Mouse (Mus musculus): ENCODE data around the gene Celf2.

The Celf2 gene

GRCm38 (mm10) chr2:7080794-7081783, 428.3 kb downstream of the Celf2 start:
- peak; percentile 48 to 54 for DNase-seq

GRCm38 (mm10) chr2:7080086-7080485, 429.3 kb downstream of the Celf2 start:
- no peak for DNase-seq

- no peak for DNase-seq
These were observed 430.0 kb downstream of the Celf2 start for GRCm38 (mm10) chr2:7079390-7079789.

GRCm38 (mm10) chr2:7073730-7074129, 435.6 kb downstream of the Celf2 start:
- no peak for DNase-seq

- no peak for DNase-seq
These were observed 436.8 kb downstream of the Celf2 start for GRCm38 (mm10) chr2:7072344-7073265.

GRCm38 (mm10) chr2:7069458-7069857, 439.9 kb downstream of the Celf2 start:
- no peak for DNase-seq

GRCm38 (mm10) chr2:7068281-7068680, 441.1 kb downstream of the Celf2 start:
- no peak for DNase-seq

GRCm38 (mm10) chr2:7063574-7064192, 445.7 kb downstream of the Celf2 start:
- DNase-seq: no peak

- DNase-seq: peak; percentile 43 to 61
These were observed 448.8 kb downstream of the Celf2 start for GRCm38 (mm10) chr2:7060490-7061105.

GRCm38 (mm10) chr2:7056401-7056800, 453.0 kb downstream of the Celf2 start:
- peak in 1 of 2 experiments; percentile 36 for DNase-seq

- peak; percentile 47 to 75 for DNase-seq
These were observed 453.4 kb downstream of the Celf2 start for GRCm38 (mm10) chr2:7055958-7056357.

GRCm38 (mm10) chr2:7051090-7051489, 458.3 kb downstream of the Celf2 start:
- DNase-seq: no peak

GRCm38 (mm10) chr2:7046155-7046554, 463.2 kb downstream of the Celf2 start:
- no peak for DNase-seq

GRCm38 (mm10) chr2:7045531-7045930, 463.8 kb downstream of the Celf2 start:
- no peak for DNase-seq

- no peak for DNase-seq
These were observed 465.4 kb downstream of the Celf2 start for GRCm38 (mm10) chr2:7043770-7044459.

- DNase-seq: no peak
These were observed 468.4 kb downstream of the Celf2 start for GRCm38 (mm10) chr2:7040940-7041339.

GRCm38 (mm10) chr2:7038991-7039390, 470.4 kb downstream of the Celf2 start:
- DNase-seq: no peak

GRCm38 (mm10) chr2:7031389-7031788, 478.0 kb downstream of the Celf2 start:
- DNase-seq: no peak

GRCm38 (mm10) chr2:7026737-7027136, 482.6 kb downstream of the Celf2 start:
- no peak for DNase-seq

- peak; percentile 28 to 39 for DNase-seq
These were observed 483.8 kb downstream of the Celf2 start for GRCm38 (mm10) chr2:7025594-7025993.

GRCm38 (mm10) chr2:7022184-7022583, 487.2 kb downstream of the Celf2 start:
- DNase-seq: no peak
